Mouse (Mus musculus): ENCODE data around the gene Phlpp2. TPM values are rescaled to one million over a fixed set of nuclear protein-coding genes. Genes with fewer than 3 reads are reported as not detected.

The Phlpp2 gene
- total RNA-seq, 2 experiments from 2014 or later: 22.8 to 23.3 TPM

GRCm38 (mm10) chr8:109959112-109959511, 90.8 kb downstream of the Phlpp2 start:
- no peak for DNase-seq (ENCODE audit: extremely low spot score in 1 of 2, low spot score in 1 of 2)

GRCm38 (mm10) chr8:109961693-109962367, 93.5 kb downstream of the Phlpp2 start, which contains the start of gene Marveld3:
Gene Marveld3 (minus strand): TSS chr8:109962203.
- DNase-seq (ENCODE audit: extremely low spot score in 1 of 2, low spot score in 1 of 2): no peak

DNA sequence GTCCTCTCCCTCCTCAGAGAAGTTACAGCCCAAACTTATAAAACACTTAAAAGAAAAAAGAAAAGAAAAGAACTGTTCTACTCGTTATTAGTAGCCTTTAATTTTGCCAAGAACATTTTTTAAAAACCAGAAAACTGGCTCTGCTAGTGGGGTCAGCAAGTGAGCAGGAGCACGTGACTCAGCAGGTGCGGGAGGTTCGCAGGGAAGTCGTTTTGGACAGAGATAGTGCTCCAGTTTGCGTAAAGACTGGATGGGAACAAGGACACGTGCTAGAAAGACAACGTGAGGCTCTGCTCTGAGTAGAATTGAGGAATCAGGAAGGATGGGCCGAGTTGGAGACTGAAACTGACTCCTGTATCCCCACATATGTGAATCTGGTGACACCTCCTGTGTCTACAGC, 94.6 kb downstream of the Phlpp2 start:
- DNase-seq (ENCODE audit: extremely low spot score in 1 of 2, low spot score in 1 of 2): no peak

DNA sequence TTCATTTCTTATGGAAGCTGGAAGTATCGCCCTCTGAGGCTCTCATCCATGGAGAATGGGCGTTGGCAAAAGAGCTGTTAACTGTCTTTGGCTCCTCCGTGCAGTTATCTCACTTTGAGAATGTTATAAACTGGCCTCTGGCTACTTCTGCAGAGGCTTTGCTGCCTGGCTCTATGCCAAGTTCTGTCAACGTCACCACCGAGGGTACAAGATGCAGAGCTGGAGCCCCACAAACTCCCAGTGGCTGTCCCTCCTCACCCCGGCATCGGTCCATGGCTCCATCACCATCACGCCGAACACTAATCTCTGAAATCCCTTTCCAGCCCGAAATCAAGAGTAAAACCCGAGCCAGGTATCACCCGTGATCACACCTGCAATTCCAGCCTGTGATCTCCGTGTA, 95.1 kb downstream of the Phlpp2 start:
- no peak for DNase-seq (ENCODE audit: extremely low spot score in 1 of 2, low spot score in 1 of 2)

DNA sequence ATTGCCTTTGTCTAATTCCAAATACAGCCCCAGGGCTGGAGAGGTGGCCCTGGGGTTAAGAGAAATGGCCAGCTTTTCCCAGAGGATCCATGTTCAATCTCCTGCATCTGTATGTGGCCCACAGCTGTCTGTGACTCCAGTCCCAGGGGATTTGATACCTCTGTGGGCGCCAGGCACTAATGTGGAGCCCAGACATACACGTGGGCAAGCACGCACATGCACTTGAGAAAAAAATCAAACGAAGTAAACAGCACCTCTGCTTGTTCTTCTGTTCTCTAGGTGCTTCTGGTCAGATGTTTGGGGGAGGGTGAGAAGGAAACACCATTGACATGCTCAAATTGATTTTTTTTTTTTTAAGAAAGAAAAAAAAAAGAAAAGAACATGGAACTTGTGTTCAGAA, 95.8 kb downstream of the Phlpp2 start:
- no peak for DNase-seq (ENCODE audit: extremely low spot score in 1 of 2, low spot score in 1 of 2)

GRCm38 (mm10) chr8:109968837-109969236, 100.5 kb downstream of the Phlpp2 start:
- no peak for DNase-seq (ENCODE audit: extremely low spot score in 1 of 2, low spot score in 1 of 2)

DNA sequence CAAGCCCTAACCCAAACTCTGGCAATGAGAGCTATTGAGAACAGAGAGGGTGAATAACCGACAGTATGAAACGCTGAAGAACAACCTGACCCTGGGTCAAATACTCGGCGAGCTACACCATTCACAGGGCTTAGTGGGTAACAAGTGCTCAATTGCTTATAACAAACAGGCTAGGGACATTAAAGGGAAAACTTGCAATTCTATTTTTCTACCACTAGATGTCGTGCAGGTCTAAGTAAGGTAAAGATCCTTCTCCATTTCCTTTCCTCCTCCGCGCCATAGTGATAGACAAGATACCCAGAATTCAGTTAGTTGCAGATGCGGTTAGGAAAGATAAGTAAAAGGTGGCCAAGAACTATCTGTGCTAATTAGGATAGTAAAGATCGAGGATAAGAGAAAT, 102.0 kb downstream of the Phlpp2 start:
- no peak for DNase-seq (ENCODE audit: extremely low spot score in 1 of 2, low spot score in 1 of 2)

- DNase-seq (ENCODE audit: extremely low spot score in 1 of 2, low spot score in 1 of 2): no peak
These were observed 104.6 kb downstream of the Phlpp2 start for GRCm38 (mm10) chr8:109972901-109973300.

DNA sequence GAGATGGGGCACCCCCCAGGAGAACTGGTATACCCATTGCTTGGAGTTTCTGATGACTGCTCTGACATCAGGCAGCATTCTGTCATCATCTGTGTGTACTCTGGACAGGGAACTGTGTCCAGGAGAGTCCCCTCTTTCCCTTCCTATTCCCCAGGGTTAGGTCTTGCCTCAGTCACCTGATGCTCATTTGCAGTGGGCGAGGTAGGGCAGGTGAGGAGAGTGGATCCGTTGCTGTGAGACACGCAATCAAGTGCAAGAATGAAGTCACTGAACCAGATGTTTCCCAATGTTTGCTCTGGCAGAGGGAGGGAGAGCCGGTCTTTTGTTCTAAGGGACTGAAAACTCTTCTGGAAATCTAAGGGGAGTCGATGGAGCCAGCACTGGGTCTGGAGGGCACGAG, 111.0 kb downstream of the Phlpp2 start:
- no peak for DNase-seq (ENCODE audit: extremely low spot score in 1 of 2, low spot score in 1 of 2)

DNA sequence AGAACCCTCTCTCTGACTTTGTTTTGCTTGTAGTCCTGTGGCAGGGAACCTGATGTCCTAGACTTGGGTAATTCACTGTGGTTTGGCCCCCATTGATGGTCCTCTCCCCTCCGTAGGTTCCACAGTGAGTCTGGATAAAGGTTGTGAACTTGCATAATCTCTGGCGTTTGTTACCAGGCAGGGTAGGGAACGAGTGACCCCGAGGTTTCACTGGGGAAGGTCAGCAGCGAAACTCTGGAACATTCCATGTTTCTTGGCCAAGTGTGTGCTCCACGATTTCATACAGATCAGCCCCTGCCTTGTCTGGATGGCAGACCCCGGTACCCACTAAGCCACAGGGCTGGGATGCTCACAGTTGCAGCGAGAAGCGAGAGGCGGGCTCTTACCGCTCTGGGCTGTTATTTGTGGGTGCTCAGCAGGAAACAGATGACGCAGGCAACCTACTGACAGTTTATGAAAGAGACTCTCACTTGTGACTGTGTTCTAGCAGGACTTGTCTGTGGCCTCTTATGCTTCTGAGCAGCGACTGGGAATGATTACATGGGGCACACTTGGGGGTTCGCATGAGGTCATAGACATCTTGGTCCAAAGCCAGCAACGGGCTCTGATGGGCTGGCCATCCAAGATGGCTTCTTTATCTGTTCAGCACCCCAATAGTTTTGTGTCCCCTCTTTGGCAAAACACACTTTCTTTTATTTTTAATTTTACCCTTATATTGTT, 114.2 kb downstream of the Phlpp2 start:
- no peak for DNase-seq (ENCODE audit: extremely low spot score in 1 of 2, low spot score in 1 of 2)

- DNase-seq (ENCODE audit: extremely low spot score in 1 of 2, low spot score in 1 of 2): no peak
These were observed 115.6 kb downstream of the Phlpp2 start for GRCm38 (mm10) chr8:109983944-109984343.

DNA sequence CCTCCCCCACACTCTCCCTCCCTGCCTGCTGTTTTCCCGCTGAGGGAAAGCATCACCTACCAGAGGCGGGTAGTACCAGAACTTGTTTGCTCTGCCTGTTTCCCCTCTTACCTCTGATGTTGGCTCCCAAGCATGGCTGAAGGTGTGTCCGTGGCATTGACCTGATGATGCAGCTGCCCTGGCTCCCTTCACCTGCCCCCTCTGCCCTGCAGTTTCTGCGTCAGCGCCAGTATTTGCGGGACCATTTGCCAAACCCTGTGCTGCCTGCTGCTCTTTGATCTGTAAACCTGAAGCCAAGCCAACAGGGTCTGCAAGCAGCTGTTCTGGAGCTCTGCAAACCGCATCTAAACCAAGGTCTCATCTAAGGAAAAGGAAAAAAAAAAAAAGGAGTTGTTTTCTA, 118.0 kb downstream of the Phlpp2 start:
- no peak for DNase-seq (ENCODE audit: extremely low spot score in 1 of 2, low spot score in 1 of 2)

DNA sequence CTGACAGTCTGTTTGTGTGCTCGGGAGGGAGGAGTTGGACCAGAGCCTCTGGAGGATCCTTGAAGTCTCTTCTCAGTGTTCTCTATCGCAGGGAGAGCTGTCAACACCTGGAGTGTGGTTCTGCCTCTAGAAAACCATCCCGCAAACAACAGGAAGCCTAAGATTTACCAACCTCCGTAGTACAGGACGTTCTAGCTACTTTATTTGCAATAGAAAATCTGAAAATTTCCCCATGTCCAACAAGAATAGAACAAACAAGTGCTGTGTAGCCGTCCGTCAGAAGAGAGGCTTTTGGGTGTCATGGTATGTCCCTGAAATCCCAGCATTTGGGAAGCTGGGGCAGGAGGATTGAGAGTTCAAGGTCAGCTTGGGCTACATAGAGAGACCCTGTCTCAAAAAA, 119.4 kb downstream of the Phlpp2 start:
- DNase-seq (ENCODE audit: extremely low spot score in 1 of 2, low spot score in 1 of 2): no peak

- DNase-seq (ENCODE audit: extremely low spot score in 1 of 2, low spot score in 1 of 2): no peak
These were observed 120.8 kb downstream of the Phlpp2 start for GRCm38 (mm10) chr8:109989151-109989550.

- no peak for DNase-seq (ENCODE audit: extremely low spot score in 1 of 2, low spot score in 1 of 2)
These were observed 121.9 kb downstream of the Phlpp2 start, which contains the start of gene Tat for GRCm38 (mm10) chr8:109990224-109990623. Gene Tat (plus strand): TSS chr8:109990437.

DNA sequence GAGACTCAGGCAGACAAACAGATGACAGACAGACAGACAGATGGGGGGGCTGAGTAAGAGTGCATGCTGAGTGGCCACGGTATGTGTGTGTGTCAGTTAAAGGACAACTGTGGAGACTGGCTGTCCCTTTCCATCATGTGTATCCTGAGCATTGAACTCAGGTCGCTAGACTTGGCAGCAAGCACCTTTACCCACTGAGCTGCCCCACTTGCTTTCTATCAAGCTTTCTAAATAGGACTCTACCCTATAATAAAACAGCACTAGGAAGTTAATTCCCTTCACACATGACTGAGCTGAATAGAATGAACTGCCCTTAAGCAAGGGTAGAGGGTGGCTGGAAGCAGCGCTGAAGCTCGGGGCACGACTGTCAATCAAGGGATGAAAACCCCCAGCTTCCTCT, 123.8 kb downstream of the Phlpp2 start:
- no peak for DNase-seq (ENCODE audit: extremely low spot score in 1 of 2, low spot score in 1 of 2)

DNA sequence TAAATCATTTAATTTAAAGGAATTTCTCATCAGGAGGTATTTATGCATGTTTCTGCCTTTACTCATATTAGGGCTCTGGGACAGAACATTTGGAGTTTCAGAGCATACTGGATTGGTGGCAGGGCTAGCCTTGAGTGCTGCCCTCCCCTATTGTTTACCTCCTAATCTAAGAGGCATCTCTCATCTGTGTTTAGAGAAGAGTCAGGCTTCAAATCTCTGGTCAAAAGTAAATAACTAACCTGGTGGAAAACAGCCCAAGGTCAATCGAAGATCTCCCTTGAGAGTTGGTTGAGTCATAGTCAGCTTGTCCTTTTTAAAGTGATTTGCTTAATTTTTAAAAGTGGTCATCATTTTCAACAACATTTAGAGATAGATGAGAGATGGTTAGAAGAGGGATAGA, 124.6 kb downstream of the Phlpp2 start:
- no peak for DNase-seq (ENCODE audit: extremely low spot score in 1 of 2, low spot score in 1 of 2)

Other genes with a start within 250 kb of the Phlpp2 start
- 10 to 100 TPM; 84.7 to 86.4 TPM for gene Ist1, start 175.3 kb upstream of the Phlpp2 start, total RNA-seq (2021)
- 10 to 100 TPM; 45.3 to 47.3 TPM for gene Zfp821, start 163.0 kb upstream of the Phlpp2 start, total RNA-seq (2021)
- gene Atxn1l, start 130.8 kb upstream of the Phlpp2 start, total RNA-seq (2021): 10 to 100 TPM; 38.7 to 45.0 TPM
- 10 to 100 TPM; 83.0 to 92.1 TPM for gene Ap1g1, start 90.0 kb upstream of the Phlpp2 start, total RNA-seq (2021)
- gene Marveld3, start 93.7 kb downstream of the Phlpp2 start, total RNA-seq (2021): not detected
- gene Tat, start 121.9 kb downstream of the Phlpp2 start, total RNA-seq (2021): not detected
- not detected for gene Chst4, start 171.2 kb downstream of the Phlpp2 start, total RNA-seq (2021)
- gene Zfp612, start 211.2 kb downstream of the Phlpp2 start, total RNA-seq (2021): 10 to 100 TPM; 26.0 to 29.7 TPM
- not detected for gene Gm21964, start 232.7 kb downstream of the Phlpp2 start, total RNA-seq (2021)
- not detected for gene Gm17720, start 234.2 kb downstream of the Phlpp2 start, total RNA-seq (2021)

Measured in layer of hippocampus, postnatal 25 days (tissue).